Mouse (Mus musculus): ENCODE data around the gene Zfp971. TPM values are rescaled to one million over a fixed set of nuclear protein-coding genes. Genes with fewer than 3 reads are reported as not detected.
"Not testable (repeated sequence)": the region's sequence is repeated elsewhere in the genome, so short reads cannot be mapped to it uniquely, and the experiment has no call there.

The Zfp971 gene
- total RNA-seq (2014; rRNA removed) (15.2 and 20.0 TPM in 2 replicates), polyA plus RNA-seq (2012; rRNA removed) (1.1 TPM in 2 replicates)

- peak; percentile 60 for DNase-seq (ENCODE audit: extremely low read depth, low read depth, low spot score)
- peak within 1 kb of the TSS; percentile 54 for H3K27ac ChIP-seq (replicated peaks; ENCODE audit: insufficient read depth, low read depth, low read length)
- H3K36me3 ChIP-seq (ENCODE audit: control insufficient read depth, insufficient read depth, low read length); H3K4me1 ChIP-seq (ENCODE audit: control insufficient read depth, insufficient read depth, low read length); H3K79me2 ChIP-seq (ENCODE audit: control insufficient read depth, insufficient read depth, low read length); H3K27me3 ChIP-seq (ENCODE audit: control insufficient read depth, insufficient read depth, low read length): not testable (repeated sequence)
- peak within 1 kb of the TSS; percentile 48 for H3K9ac ChIP-seq (ENCODE audit: low read depth, low read length)
- H3K4me3 ChIP-seq (ENCODE audit: insufficient read depth, low read depth, low read length) = peak within 1 kb of the TSS; percentile 61
- under 1% methylated on average over 15 of the region's 15 CpGs for WGBS
Measured at GRCm38 (mm10) chr2:178023011-178023611, at the start of gene Zfp971. Zfp971 (plus strand) TSS chr2:178023284.

GRCm38 (mm10) chr2:177974814-177975213 lies 48.3 kb upstream of the Zfp971 start:
- not testable (repeated sequence) for H3K4me1 ChIP-seq (ENCODE audit: control insufficient read depth, insufficient read depth, low read length); H3K4me3 ChIP-seq (ENCODE audit: insufficient read depth, low read depth, low read length); H3K27me3 ChIP-seq (ENCODE audit: control insufficient read depth, insufficient read depth, low read length); H3K79me2 ChIP-seq (ENCODE audit: control insufficient read depth, insufficient read depth, low read length); H3K36me3 ChIP-seq (ENCODE audit: control insufficient read depth, insufficient read depth, low read length); H3K9ac ChIP-seq (ENCODE audit: low read depth, low read length); H3K27ac ChIP-seq (replicated peaks; ENCODE audit: insufficient read depth, low read depth, low read length); DNase-seq (ENCODE audit: extremely low read depth, low read depth, low spot score)
- 68% methylated on average over 7 of the region's 7 CpGs for WGBS

- not testable (repeated sequence) for H3K27ac ChIP-seq (replicated peaks; ENCODE audit: insufficient read depth, low read depth, low read length); DNase-seq (ENCODE audit: extremely low read depth, low read depth, low spot score); H3K36me3 ChIP-seq (ENCODE audit: control insufficient read depth, insufficient read depth, low read length); H3K27me3 ChIP-seq (ENCODE audit: control insufficient read depth, insufficient read depth, low read length); H3K9ac ChIP-seq (ENCODE audit: low read depth, low read length); H3K4me3 ChIP-seq (ENCODE audit: insufficient read depth, low read depth, low read length); H3K4me1 ChIP-seq (ENCODE audit: control insufficient read depth, insufficient read depth, low read length); H3K79me2 ChIP-seq (ENCODE audit: control insufficient read depth, insufficient read depth, low read length)
- WGBS = 80% methylated on average over 3 of the region's 3 CpGs
Measured at GRCm38 (mm10) chr2:178019486-178019885, 3.6 kb upstream of the Zfp971 start.

- H3K27me3 ChIP-seq (ENCODE audit: control insufficient read depth, insufficient read depth, low read length); H3K36me3 ChIP-seq (ENCODE audit: control insufficient read depth, insufficient read depth, low read length); H3K4me1 ChIP-seq (ENCODE audit: control insufficient read depth, insufficient read depth, low read length); H3K27ac ChIP-seq (replicated peaks; ENCODE audit: insufficient read depth, low read depth, low read length); H3K4me3 ChIP-seq (ENCODE audit: insufficient read depth, low read depth, low read length); H3K9ac ChIP-seq (ENCODE audit: low read depth, low read length); H3K79me2 ChIP-seq (ENCODE audit: control insufficient read depth, insufficient read depth, low read length): not testable (repeated sequence)
- WGBS = 76% methylated on average over 8 of the region's 8 CpGs
- DNase-seq (ENCODE audit: extremely low read depth, low read depth, low spot score) = peak; percentile 29
Measured at GRCm38 (mm10) chr2:178020773-178021172, 2.3 kb upstream of the Zfp971 start.

DNA sequence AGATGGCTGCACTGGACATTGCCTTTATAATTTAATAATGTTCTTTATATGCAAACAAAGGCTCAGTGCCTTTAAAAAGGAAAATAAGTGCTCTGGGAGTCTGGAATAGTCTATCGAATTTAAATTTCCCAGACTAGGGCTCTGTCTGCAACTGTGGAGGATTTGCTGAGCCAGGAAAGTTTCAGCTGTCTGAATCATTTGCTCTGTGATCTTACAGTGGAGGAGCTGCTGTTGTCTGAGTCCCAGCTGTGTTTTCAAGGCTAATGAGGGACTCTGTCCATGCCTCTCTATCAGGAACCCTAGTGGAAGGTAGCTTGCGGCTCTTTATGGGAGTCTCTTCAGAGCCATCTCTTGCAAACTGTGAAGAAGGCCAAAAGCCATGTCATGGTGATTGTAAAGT lies 777 bp downstream of the Zfp971 start:
- not testable (repeated sequence) for H3K27ac ChIP-seq (replicated peaks; ENCODE audit: insufficient read depth, low read depth, low read length); H3K9ac ChIP-seq (ENCODE audit: low read depth, low read length); H3K79me2 ChIP-seq (ENCODE audit: control insufficient read depth, insufficient read depth, low read length); H3K27me3 ChIP-seq (ENCODE audit: control insufficient read depth, insufficient read depth, low read length); H3K4me1 ChIP-seq (ENCODE audit: control insufficient read depth, insufficient read depth, low read length); H3K36me3 ChIP-seq (ENCODE audit: control insufficient read depth, insufficient read depth, low read length)
- WGBS = 5% methylated on average over 2 of the region's 2 CpGs
- peak overlapping the region; percentile 61; the same call in 1 of the 2 replicates for H3K4me3 ChIP-seq (ENCODE audit: insufficient read depth, low read depth, low read length)
- peak; percentile 6 for DNase-seq (ENCODE audit: extremely low read depth, low read depth, low spot score)

- H3K4me3 ChIP-seq (ENCODE audit: insufficient read depth, low read depth, low read length); H3K36me3 ChIP-seq (ENCODE audit: control insufficient read depth, insufficient read depth, low read length); H3K79me2 ChIP-seq (ENCODE audit: control insufficient read depth, insufficient read depth, low read length); H3K27ac ChIP-seq (replicated peaks; ENCODE audit: insufficient read depth, low read depth, low read length); H3K27me3 ChIP-seq (ENCODE audit: control insufficient read depth, insufficient read depth, low read length); H3K4me1 ChIP-seq (ENCODE audit: control insufficient read depth, insufficient read depth, low read length); H3K9ac ChIP-seq (ENCODE audit: low read depth, low read length): not testable (repeated sequence)
- WGBS = 93% methylated on average over 3 of the region's 3 CpGs
- DNase-seq (ENCODE audit: extremely low read depth, low read depth, low spot score) = peak; percentile 24
Measured at GRCm38 (mm10) chr2:178027601-178028000, 4.5 kb downstream of the Zfp971 start.

DNA sequence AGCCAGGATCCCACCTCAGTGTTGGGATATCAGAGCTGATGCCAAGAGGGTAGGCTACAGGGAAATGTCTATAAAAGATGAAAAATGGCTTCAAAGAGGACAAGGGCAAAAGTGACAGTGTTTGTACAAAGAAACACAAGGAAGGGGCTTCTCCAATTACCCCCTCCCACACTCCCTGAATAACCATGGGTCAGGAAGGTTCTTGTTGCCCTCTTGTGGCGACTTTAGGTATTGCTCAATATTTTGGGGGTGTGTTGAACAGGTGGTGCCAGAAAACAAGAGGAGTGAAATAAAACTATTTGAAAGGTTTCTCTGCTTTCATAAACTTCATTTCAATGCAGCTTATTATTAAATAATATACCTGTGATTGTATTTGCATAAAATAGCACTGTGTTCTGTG lies 35.1 kb downstream of the Zfp971 start:
- H3K79me2 ChIP-seq (ENCODE audit: control insufficient read depth, insufficient read depth, low read length) = no peaks in the 10 kb centered on the region
- no peaks in the 10 kb centered on the region for H3K36me3 ChIP-seq (ENCODE audit: control insufficient read depth, insufficient read depth, low read length)
- H3K4me1 ChIP-seq (ENCODE audit: control insufficient read depth, insufficient read depth, low read length) = no peaks in the 10 kb centered on the region
- no peak overlapping the region for H3K4me3 ChIP-seq (ENCODE audit: insufficient read depth, low read depth, low read length)
- TF ChIP-seq CTCF (IDR thresholded peaks at IDR 0.05; ENCODE audit: low read depth, low read length) (peak; percentile 54), POLR2A (IDR thresholded peaks at IDR 0.05; ENCODE audit: extremely low read depth, insufficient read depth, low read length) (no peak)
- no peak overlapping the region for H3K27ac ChIP-seq (replicated peaks; ENCODE audit: insufficient read depth, low read depth, low read length)
- no peaks in the 10 kb centered on the region for H3K27me3 ChIP-seq (ENCODE audit: control insufficient read depth, insufficient read depth, low read length)
- H3K9ac ChIP-seq (ENCODE audit: low read depth, low read length) = no peak overlapping the region
- peak; percentile 33 for DNase-seq (ENCODE audit: extremely low read depth, low read depth, low spot score)
- 3% methylated on average over 1 of the region's 1 CpGs for WGBS

GRCm38 (mm10) chr2:178078166-178078717 lies 55.2 kb downstream of the Zfp971 start, which contains the start of gene Zfp931:
Zfp931 (minus strand) TSS chr2:178078476.
- 0% methylated on average over 8 of the region's 14 CpGs for WGBS
- H3K79me2 ChIP-seq (ENCODE audit: control insufficient read depth, insufficient read depth, low read length); H3K36me3 ChIP-seq (ENCODE audit: control insufficient read depth, insufficient read depth, low read length); H3K27me3 ChIP-seq (ENCODE audit: control insufficient read depth, insufficient read depth, low read length); H3K4me1 ChIP-seq (ENCODE audit: control insufficient read depth, insufficient read depth, low read length); DNase-seq (ENCODE audit: extremely low read depth, low read depth, low spot score): not testable (repeated sequence)
- Histone ChIP-seq H3K9ac (ENCODE audit: low read depth, low read length) (peak within 1 kb of the TSS; percentile 75), H3K27ac (replicated peaks; ENCODE audit: insufficient read depth, low read depth, low read length) (0 out of 2 replicates have a peak within 1 kb of the TSS, but pooled peaks have one; percentile 26), H3K4me3 (ENCODE audit: insufficient read depth, low read depth, low read length) (peak within 1 kb of the TSS; percentile 87)

Measured in liver, adult 2 months (tissue).